Mouse (Mus musculus) left cerebral cortex, postnatal 36 days (tissue): ENCODE data around the gene Ctbs. TPM values are rescaled to one million over a fixed set of nuclear protein-coding genes. Genes with fewer than 3 reads are reported as not detected.
"Not testable (repeated sequence)": the region's sequence is repeated elsewhere in the genome, so short reads cannot be mapped to it uniquely, and the experiment has no call there.

Source experiments
- DNase-seq, 2 experiments: peaks; one replicate each; pipeline ENCODE4 v3.0.0; 2021 to 2022; ENCODE audit warnings: low spot score in 2 of 2, mixed read lengths in 1 of 2
- intact Hi-C: fragments of 180-260 bp; cut with DNase I; formaldehyde crosslinking; loops from one replicate; pipeline ENCODE4 v1.15.1; 2025
- total RNA-seq, 2 experiments: library from RNA; stranded (reverse); gene quantifications; 2 replicates each; pipeline ENCODE4 v1.2.3; 2021

Gene Ctbs
- total RNA-seq, 2 experiments from 2014 or later: 6.6 to 8.9 TPM

DNA sequence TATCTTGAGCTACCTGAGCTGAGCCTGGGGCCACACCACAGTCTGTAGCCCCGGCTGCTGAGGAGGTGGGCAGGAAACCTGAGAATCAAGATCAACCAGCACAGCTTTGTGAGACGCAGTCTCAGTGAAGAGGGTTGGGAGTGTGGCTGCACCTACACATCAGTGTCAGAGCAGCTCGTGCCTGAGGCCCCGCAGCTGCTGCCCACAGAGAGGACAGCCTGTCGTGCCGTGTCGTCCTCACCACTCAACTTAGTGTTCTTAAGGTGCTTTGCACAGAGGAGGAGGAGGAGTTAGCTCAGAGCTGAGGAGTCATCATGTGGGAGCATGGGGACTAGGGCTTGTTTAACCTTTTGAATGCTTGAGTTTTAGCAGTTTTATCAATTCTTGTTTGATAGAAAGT, 23.7 kb upstream of the Ctbs start:
- DNase-seq: no peak
- intact Hi-C loops: no loop called here

DNA sequence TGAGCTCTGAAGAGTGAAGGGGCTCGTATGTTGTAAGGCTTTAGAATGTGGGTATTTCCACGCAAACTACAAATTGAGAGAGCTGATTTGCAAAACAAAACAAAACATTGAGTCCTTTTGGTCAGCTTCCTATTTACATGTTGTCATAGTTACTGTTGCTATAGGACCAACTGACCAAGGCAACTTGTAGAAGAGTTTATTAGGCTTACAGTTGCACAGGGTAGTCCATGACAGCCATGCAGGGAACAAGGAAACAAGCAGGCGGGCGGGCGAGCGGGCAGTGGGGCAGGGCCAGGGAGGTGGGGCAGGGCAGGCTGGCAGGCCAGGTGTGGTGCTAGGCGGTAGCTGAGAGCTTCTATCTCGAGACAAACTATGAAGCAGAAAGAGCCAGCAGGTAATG, 23.1 kb upstream of the Ctbs start:
- DNase-seq: no peak
- intact Hi-C loops: no loop called here

DNA sequence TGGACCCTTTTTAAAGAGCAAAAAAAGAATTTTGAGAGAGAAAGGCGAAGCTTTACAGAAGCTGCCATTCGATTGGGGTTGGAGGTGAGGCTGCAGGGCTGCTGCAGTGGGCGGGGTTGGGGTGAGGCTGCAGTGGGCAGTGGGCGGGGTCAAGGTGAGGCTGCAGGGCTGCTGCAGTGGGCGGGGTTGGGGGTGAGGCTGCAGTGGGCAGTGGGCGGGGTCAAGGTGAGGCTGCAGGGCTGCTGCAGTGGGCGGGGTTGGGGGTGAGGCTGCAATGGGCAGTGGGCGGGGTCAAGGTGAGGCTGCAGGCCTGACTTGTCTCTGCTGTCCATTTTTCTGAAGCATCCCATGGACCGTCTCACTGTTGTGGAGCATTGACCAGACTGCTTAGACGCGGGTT, 16.5 kb upstream of the Ctbs start:
- DNase-seq: peak in 1 of 2 experiments; percentile 1
- intact Hi-C loops: not testable (repeated sequence)

DNA sequence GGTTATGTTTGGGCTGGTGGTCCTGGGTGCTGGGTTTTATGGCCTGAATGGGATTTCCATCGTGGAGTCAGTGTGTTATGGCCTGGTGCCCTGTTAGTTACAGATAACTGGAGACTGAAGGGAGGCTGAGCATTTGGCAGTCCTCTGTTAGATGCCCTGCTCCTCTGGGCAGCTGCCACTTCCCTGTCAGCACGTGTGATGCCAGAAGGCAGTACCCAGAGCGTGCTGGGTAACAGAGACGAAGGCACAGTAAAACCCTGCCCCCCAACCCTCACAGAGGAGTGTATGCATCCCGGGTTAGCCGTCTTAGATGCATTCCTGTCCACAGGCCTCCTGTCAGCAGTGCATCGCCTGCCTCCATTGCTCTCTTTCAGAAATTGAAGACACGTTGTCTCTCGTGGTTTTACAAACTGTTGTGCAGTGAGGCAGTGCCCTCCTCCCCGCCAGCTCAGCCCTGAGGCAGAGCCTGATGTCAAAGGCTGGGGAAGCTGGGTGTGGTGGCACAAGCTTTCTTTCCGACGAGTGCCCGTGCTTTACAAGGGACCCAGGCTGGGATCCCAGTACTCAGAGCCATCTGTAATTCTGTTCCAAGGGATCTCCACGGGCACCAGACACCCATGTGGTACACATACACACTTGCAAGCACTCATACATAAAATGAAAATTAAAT, 15.8 kb upstream of the Ctbs start:
- intact Hi-C loops: no loop called here
- peak in 1 of 2 experiments; percentile 2 for DNase-seq

DNA sequence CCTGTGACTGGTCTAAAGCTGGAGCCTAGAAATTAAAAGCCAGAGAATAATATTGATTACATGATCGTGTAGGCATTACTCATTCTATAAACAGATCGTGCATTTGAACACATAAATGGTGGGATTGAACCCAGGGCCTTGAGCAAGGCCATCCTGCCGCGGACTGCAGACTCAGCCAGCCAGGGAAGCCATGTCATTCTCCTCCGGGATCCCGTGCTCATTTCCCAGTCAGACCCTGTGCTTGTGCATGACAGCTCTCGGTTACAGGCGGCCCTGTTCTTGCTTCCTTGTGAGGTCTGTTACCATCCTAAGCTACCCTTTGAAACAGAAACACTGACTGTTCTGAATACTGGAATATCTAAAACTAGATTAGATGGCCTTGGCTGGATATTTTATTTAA, 14.9 kb upstream of the Ctbs start:
- intact Hi-C loops: no loop called here

DNA sequence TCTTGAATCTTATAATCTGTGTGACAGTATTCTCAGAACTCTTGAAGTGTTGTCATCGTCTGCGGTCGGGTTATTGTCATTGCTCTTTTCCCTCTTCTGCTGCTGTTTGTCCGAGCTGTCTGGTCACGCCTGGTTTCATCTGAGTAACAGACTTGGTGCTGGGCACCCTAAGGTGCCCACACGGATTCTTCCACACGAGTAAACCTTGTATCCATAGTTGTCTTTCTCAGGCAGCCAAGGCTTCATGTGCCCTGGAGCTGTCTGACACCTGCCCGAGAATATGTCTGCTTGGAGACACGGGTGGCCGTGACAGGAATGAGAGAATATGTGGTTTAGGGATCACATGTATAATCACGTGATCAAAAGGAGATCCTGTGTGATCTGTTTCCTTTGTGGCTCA, 14.1 kb upstream of the Ctbs start:
- DNase-seq: no peak
- intact Hi-C loops: no loop called here

More for the DNA sequence above, 14.9 kb upstream of the Ctbs start:
- peak in 1 of 2 experiments; percentile 1 for DNase-seq

DNA sequence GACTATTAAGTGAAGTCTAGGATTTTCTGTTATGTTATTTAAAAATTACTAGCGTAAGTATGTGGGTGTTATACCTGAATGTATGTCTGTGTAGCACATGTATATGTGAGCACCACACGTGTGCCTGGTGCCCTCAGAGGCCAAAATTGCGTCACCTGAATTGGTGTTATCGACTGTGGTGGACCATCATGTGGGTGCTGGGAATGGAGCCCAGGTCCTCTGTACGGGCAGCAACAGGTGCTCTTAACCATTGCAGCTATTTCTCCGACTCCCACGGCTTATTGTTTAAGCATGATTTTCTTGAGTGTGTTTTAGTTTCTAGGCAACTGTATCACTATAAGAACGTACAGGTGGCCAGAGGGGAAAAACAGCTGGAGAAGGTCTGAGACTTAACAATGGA, 13.5 kb upstream of the Ctbs start:
- no peak for DNase-seq
- intact Hi-C loops: no loop called here

DNA sequence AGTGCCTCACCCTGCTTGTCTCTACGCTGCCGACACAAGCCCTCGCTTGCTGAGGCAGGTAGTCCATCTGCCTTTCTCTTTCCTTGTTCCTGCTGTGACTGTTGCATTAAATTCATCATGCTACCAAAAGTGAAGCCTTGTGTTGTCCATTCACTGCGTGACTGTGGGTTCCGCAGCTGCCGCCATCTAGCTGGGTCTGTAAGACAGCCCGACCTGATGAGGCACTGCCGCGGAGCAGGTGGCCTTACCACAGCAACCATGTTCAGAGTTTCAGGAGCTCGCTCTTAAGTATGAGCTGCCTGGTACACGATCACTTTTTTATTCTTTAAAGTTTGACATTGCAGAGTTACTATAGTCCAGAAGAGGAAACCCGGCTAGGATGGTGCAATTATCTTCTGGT, 9.6 kb upstream of the Ctbs start:
- intact Hi-C loops: no loop called here
- DNase-seq: no peak

DNA sequence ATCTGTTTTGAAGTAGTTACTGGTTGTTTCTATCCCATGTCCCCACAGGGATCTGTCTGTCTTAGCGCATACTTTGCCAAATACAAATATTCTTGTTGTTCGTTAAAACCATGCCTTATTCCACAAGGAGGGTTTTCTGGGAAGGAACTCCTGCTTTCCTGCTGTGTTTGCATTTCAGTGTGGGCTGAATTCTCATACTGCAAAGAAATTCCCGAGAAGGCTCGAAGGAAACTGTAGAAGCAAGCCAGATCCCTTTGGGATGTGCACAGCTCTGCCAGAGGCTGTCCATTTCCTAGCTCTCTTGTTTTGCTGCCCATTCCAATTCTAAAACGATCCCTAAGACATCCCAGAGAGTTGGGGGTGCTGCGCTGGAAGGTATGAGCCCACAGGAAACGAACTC, 9.2 kb upstream of the Ctbs start:
- no peak for DNase-seq
- intact Hi-C loops: no loop called here

DNA sequence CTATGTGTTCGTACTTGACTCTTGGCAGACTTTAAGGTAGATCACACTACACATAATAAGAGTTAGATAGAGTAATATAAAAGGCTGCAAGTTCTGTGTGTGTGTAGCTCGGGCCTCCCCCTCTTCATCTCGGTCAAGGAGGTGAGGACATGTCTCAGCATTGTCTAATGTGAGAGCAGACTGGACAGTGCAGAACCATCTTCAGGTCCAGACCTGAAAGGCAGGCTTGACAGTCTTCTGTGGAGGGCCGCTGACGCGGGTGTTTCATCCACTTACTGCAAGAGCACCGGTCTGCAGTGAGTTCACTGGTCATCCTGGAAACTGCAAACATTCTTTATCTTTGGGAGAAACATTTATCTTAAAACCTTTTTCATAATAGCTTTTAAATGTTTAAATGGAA, 7.1 kb upstream of the Ctbs start:
- DNase-seq: no peak
- intact Hi-C loops: no loop called here

DNA sequence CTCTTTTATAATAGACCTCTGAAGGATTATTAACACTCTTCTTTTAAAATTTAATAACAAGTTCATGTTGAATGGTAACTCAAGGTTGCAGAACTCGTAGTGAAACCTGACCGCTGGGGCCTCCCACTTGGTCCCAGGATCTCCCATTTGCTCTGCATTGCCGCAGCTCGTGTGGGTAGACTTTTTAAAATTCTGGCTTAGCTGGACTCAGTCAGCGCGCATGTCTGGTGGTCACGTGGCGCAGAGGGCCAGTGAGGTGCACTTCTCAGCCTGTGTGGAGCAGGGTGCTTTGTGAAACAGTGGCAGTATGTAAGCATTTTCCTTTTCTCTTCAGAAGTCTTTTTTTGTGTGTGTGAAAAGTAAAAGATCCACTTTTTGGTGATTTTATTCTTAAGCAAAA, 6.7 kb upstream of the Ctbs start:
- no peak for DNase-seq
- intact Hi-C loops: no loop called here

DNA sequence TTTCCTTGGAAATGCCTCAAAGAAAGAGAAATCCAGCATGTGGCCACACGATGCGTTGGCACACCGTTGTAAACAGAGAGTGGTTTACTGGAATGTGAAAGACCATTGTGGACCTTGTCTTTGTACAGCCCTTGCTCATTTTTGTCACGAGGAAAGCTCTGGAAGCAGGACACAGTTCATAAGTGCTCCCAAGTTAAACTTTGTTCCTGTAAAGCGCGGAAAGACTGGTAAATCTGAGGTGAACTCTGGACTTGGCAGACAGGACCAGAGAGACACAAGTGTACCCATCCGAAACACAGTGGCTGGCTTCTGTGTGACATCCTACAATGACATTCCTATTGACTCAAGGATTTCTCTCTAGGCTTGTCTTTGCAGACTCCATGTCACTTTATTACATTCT, 6.2 kb upstream of the Ctbs start:
- DNase-seq: no peak
- intact Hi-C loops: no loop called here

DNA sequence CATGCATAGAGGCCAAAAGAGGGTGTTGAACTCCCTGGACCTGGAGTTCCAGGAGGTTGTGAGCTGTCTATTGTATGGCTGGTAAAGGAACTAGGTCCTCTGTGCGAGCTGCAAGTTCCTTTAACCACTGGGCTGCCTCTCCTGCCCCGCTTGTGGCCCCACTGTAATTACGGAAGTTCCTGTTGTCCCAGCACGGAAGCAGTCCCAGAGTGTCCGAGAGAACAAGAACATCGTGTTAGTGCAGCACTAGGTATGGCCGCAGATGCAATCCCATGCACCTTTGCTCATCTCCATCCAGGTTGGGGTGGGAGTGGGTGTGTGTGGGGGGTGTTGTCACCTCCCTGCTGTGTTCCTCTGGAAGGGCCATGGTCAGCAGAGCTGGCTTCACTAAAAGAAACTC, 4.7 kb upstream of the Ctbs start:
- DNase-seq: no peak
- intact Hi-C loops: no loop called here

DNA sequence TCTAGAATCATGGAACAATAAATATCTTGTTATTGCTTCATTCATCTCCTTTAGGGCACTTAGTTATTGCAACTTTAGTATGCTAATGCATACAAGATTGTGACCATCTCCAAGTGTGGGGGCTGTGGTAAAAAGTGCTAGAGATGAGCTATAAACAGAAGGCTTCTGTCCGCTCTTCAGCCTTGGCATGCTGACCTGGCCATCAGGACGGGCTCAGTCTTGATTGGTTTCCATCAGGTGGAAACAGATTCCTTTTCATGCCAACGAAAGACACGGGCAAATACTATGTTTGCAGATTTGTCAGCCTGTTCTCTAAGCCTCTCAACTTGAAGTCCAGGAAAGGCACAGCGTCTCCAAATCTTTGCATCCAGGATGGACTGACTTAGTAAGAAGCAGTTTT, 2.4 kb upstream of the Ctbs start:
- no peak for DNase-seq
- intact Hi-C loops: no loop called here

DNA sequence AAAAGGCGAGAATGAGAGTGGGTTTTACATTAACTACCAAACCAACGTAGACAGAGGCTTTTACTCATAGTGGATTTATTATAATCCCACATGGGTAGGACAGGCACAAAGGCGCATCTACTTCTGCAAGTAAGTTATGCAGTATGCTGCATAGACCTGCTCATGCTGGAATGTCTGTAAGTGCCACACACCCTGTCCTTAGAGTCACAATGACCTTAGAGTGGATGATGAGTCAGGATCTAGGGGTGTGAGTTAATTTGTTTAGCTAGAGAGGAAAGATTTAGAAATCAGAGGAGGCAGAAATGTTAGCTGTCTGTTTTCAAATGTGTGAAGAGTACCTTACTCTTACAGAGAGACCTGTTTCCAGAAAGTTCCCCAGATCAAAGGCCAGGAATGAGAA, 2.0 kb upstream of the Ctbs start:
- DNase-seq: no peak
- intact Hi-C loops: no loop called here

DNA sequence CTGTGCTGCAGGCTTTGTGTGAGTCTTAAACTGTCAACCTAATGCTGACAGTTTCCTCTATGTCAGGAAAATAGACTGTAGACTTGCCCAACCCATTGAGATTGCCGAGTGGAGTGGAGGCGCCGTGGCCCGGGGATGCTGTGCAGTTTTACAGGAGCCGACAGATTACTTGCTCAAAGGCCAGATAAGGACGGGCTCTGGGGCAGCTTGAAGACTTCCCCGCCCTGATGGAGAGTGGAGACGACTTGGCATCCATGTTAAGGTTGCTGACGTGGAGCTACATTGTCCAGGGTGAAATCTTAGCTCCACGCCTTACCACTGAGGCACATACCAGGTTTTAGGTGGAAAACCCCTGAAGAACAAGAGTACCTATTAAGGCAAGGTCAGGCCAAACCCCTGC, 1.2 kb upstream of the Ctbs start:
- intact Hi-C loops: no loop called here
- DNase-seq: no peak

DNA sequence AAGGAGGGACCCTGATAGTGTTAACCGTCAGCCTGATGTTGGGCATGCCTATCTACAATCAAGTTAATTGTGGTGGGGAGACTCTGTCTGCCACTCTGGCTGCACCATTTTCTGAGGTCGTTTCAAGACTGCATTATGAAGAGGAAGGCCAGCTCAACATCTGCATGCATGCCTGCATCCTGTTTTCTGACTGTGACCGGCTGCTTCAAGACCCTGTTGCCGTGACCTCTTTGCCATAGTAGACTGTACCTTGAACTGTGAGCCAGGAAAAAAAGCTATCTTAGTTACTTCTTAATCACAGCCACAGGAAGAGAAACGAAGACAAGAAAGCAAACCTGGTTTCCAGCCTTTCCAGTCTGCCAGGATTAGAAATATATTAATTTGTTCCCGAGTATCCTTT, 626 bp upstream of the Ctbs start:
- intact Hi-C loops: no loop called here

DNA sequence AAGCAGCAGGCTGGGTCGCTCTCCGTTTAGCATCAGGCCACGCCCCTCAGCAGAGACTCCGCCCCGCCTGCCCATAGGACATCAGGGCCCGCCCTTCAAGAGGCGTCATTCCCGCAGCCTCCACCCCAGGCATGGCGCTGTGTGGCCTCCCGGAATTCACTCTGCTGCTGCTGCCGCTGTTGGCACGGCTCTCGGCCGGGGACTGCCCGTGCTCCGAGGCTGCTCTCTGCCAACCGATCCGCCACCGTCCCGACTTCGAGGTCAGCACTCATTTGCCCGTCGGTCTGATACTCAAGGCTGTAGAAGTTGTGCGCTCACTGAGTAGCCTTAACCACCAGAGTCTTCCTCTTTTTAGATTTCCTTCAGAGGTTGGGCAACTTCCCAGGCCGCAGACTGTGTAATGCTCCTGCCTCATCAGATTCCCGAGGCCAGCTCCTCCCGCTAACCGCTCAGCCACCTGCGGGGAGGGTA, 811 bp downstream of the Ctbs start:
- intact Hi-C loops: no loop called here

More for the DNA sequence above, 626 bp upstream of the Ctbs start:
- DNase-seq: no peak

DNA sequence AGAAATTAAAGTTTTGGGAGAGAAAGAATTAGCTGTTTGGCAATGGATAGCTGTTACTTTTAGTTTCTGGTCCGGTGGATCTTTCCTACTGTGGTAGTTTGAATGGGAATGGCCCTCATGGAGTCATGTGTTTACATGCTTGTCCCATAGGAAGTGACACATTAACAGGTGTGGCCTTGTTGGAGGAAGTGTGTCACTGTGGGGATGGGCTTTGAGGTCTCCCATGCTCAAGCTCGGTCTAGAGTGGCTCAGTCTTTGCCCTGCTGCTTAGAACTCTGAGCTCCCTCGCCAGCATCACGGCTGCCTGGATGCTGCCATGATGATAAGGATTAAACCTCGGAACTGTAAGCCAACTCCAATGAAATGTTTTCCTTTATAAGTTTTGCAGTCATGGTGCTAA, 1.8 kb downstream of the Ctbs start:
- intact Hi-C loops: no loop called here
- DNase-seq: no peak

More for the DNA sequence above, 811 bp downstream of the Ctbs start:
- peak; percentile 90 to 91 for DNase-seq

DNA sequence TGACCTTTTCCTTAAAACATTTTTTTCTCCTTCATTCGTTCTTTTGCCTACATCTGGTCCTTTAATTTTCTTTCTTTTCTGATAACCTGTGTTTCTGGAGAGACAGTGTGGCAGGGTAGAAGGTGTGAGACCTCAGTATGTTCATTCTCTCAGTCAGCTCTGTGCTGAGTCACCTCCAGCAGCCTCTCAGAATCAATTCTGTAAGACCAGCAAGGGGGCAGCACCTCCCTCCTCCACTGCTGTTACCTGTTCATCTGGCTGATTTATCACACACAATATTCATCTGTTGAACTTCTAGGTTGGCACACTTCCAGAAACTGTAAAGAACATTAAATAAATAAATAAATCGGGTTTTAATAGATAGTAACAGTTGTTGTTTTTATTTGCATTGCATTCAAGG, 13.3 kb downstream of the Ctbs start:
- no peak for DNase-seq
- intact Hi-C loops: no loop called here

DNA sequence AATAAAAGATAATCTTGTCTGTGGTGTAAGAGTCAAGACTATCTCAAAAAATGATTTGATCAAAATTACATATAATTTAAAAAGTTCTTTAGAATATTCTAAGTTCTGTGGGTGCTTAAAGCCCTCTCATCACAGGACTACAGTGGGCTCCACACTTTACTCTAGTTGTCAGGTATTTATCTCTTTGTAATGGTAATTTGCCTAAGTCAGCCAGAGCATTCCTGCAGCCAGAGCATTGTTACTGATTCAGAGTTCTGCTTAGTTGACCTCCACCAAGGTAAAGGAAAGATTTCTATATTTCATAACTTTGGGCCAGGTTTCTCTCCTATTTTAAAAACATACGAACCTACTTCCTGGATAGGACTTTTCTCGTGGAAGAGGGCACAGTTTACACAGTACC, 19.6 kb downstream of the Ctbs start:
- DNase-seq: no peak
- intact Hi-C loops: no loop called here

DNA sequence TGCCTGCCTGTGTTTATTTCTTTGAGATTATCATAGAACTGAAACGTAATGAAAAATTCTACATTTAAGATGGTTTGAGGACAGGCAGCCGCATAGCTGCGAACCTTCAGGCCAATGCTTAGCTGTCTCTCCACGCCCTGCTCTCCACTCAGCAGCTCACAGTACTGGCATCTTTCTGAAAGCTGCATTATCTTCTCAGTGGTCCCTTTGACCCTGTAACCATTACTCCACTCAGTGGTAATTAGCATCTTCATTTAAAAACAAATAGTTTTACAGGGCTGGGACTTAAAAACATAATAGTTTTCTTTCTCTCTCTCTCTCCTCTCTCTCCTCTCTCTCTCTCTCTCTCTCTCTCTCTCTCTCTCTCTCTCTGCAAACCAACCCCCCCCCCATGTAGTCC, 23.1 kb downstream of the Ctbs start:
- intact Hi-C loops: no loop called here
- DNase-seq: no peak
